Mouse (Mus musculus): ENCODE measurements around the gene Efcab11.

Efcab11 gene

GRCm38 (mm10) chr12:99741631-99742030 lies 142.6 kb downstream of the Efcab11 start:
- DNase-seq = peak; percentile 6 to 8

GRCm38 (mm10) chr12:99739211-99739610 lies 145.0 kb downstream of the Efcab11 start:
- DNase-seq = no peak

DNA sequence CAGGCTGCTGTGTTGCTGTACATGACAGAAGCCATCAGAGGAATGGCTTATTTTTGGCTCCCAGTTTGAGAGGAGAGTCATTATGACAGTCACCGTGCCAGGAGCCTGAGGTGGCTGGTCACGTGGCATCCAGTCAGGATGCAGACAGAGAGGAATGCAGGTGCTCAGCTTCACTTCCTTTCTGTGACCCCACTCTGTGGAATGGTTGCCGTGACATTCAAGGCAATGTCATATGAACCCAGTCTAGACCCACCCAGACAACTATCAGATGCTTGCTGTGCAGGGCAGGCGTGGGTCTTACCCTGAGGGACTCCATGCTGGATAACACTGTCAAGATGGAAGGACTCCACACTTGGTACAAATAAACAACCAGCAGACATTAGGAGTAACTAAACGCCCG lies 146.0 kb downstream of the Efcab11 start:
- DNase-seq = no peak

DNA sequence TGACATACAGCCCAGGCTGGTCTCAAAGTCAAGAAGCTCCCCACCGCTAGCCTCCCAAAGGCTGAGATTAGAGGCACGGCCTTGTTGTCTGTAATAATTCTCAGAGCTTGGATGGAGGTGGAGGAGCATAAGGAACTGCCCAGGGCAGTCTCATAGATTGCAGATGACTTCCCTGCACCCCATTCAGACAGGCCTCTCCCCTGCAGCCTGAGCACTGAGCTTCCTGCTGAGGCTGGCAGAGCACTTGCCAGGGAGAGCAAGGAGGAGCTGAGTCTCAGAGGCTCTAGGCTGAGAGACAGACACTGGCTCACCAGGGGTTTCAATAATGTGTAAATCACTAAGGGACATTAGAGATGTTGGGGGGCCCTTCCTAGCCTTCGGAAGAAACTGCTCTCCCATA lies 147.3 kb downstream of the Efcab11 start:
- no peak for DNase-seq

GRCm38 (mm10) chr12:99735172-99735571 lies 149.1 kb downstream of the Efcab11 start:
- no peak for DNase-seq

DNA sequence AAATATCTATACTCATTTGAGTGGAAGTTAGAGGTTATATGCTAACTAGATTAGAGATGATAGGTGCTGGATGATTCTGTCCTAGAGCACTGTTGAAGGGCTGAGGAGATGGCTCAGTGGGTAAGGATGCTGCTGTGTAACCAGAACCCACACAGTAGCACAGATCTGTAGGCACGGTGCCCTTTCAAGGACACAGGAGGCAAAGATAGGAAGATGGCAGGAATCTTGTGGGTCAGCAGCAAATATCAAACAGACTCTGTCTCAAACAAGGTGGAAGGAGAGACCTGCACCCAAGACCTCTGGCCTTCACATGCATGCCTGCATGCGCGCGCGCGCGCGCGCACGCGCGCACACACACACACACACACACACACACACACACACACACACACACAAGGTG lies 160.0 kb downstream of the Efcab11 start:
- no peak for DNase-seq

- no peak for DNase-seq
These were observed 160.4 kb downstream of the Efcab11 start for GRCm38 (mm10) chr12:99723791-99724190.

- DNase-seq = no peak
These were observed 162.9 kb downstream of the Efcab11 start for GRCm38 (mm10) chr12:99721318-99721717.

- DNase-seq = no peak
These were observed 164.5 kb downstream of the Efcab11 start for GRCm38 (mm10) chr12:99719777-99720176.

- DNase-seq = no peak
These were observed 166.1 kb downstream of the Efcab11 start for GRCm38 (mm10) chr12:99718161-99718560.

- DNase-seq = no peak
These were observed 168.1 kb downstream of the Efcab11 start for GRCm38 (mm10) chr12:99716038-99716610.

GRCm38 (mm10) chr12:99715129-99716037 lies 168.9 kb downstream of the Efcab11 start:
- DNase-seq = no peak

- no peak for DNase-seq
These were observed 172.0 kb downstream of the Efcab11 start for GRCm38 (mm10) chr12:99712214-99712613.

- DNase-seq = no peak
These were observed 182.0 kb downstream of the Efcab11 start for GRCm38 (mm10) chr12:99702248-99702647.

GRCm38 (mm10) chr12:99700380-99700779 lies 183.9 kb downstream of the Efcab11 start:
- no peak for DNase-seq

GRCm38 (mm10) chr12:99699379-99700023 lies 184.7 kb downstream of the Efcab11 start:
- no peak for DNase-seq

DNA sequence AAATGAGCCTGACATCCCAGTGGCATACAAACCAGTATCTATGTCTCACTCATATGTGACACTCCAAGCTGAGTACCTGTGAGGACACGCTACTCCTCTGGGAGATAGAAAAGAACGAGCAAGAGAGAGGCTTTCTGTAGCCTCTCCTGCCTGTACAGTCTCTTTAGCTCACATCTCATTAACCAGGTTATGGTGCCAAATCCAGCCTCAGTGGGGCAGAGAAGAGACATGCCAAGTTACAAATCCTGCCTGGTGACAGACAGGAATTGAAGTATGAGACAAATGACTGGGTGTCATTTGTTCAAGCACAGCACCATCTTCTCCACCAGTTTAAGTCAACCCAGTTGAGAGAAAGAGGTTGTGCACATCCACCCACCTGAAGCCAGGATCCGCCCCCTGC lies 190.2 kb downstream of the Efcab11 start:
- no peak for DNase-seq

DNA sequence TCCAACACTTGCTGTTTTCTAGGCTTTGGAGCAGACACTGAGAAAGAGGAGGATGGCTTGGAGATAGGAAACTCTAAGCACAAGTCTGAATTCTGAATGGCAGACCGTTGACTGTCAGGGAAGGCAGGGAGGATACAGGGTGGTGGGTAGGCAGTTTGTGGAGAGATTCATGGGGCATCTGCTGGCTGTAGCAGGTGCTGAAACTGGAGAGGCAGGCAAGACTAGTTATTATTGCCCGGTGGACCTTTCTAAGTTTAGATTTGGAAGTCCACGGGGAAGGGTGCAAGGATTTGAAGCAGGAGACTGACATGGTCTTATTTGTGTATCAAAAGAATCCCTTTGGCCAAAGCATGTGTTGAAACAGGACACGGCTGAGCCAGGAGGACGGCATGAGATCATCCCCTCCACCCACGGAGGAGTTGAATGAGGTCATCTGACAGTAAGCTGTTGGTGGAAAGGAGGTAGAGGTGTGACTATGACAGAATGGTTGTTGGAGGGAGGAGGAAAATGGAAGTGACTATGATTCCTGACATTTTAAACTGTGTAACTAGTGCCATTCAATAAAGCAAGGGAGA lies 197.7 kb downstream of the Efcab11 start:
- DNase-seq = no peak

GRCm38 (mm10) chr12:99685451-99686100 lies 198.7 kb downstream of the Efcab11 start:
- DNase-seq = no peak

DNA sequence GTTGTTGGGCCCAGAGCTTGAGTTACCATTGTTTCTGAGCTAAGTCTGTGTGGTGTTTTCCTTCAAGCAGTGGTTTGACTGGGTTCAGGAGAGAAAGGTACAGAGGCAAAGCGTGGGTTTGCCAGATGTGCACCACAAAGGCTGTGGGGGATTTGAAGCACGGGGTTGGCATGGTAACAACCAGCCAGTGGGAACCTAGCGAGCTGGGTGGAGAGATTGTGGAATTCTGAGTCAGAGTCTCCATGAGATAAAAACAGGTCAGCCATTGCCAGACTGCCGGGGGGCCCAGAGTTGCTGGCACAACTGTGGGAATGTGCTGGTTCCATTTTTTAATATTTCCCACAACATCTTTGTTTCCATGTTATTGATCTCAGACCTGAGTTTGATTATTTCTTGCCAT lies 202.6 kb downstream of the Efcab11 start:
- DNase-seq = no peak

- no peak for DNase-seq
These were observed 212.4 kb downstream of the Efcab11 start for GRCm38 (mm10) chr12:99671866-99672191.

DNA sequence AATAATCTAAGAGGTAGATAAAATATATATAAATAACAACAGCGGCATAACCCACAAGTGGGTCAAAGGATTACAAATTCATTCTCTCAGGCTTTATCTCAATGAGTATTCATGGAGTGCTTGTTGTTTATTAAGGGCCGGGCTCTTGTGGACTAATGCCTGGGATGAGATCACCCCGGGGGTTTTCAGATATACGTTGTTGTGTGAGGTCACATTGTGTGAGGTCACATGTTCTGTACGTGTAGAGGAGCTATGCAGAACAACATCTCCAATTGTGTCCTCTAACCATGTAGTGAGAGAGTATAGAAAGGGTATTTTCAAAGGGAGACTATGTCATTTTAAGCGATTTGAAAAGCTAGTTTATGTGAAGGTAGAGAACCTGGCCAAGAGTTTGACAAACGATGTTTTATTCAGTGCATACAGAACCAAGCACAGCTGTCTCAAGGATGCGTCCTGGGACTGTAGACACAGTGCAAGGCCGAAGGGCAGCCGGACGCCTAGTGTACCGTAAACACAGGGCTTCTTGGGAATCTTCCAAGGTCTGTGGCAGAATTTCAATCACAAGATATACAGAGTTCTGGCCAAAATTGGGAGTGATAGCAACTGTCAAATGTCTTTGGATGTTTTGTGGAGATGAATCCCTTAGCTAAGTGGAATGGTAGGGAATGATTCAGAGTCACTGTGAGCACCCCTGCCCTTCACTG lies 212.9 kb downstream of the Efcab11 start:
- no peak for DNase-seq

Measured in thymus, adult 18-20 months (tissue).